Mouse (Mus musculus) stomach, postnatal 0 days (tissue): ENCODE measurements around the gene Fli1. TPM values are rescaled to one million over a fixed set of nuclear protein-coding genes. Genes with fewer than 3 reads are reported as not detected.

Source experiments
- ATAC-seq: fragments of 200-750 bp; cut with Nextera tagmentation; 2 replicates; pipeline ENCODE4 v1.8.0; 2017; ENCODE audit not compliant: low FRiP score, low TSS enrichment
- DNase-seq: peaks from one replicate; pipeline ENCODE4 v3.0.0-alpha.2; 2016; ENCODE audit warnings: low spot score
- H3K27ac ChIP-seq: fragments of 300-500 bp; sonication (generic); replicated peaks from 2 replicates; pipeline ENCODE4 v1.5.1; 2014; ENCODE audit warnings: mild to moderate bottlenecking, control low read depth
- H3K27me3 ChIP-seq: fragments of 300-500 bp; sonication (generic); 2 replicates; pipeline ENCODE4 v1.6.1; 2014; ENCODE audit warnings: low read length; ENCODE audit not compliant: control insufficient read depth, insufficient read depth
- H3K36me3 ChIP-seq: fragments of 300-500 bp; sonication (generic); 2 replicates; pipeline ENCODE4 v1.6.1; 2014; ENCODE audit warnings: low read length, mixed read lengths; ENCODE audit not compliant: control insufficient read depth, insufficient read depth
- H3K4me1 ChIP-seq: fragments of 300-500 bp; sonication (generic); replicated peaks from 2 replicates; pipeline ENCODE4 v1.6.1; 2014; ENCODE audit warnings: antibody characterized with exemption; ENCODE audit not compliant: control insufficient read depth, insufficient read depth
- H3K4me2 ChIP-seq: fragments of 300-500 bp; sonication (generic); replicated peaks from 2 replicates; pipeline ENCODE4 v1.6.1; 2014; ENCODE audit warnings: low read depth, mild to moderate bottlenecking, control low read depth, moderate library complexity
- H3K4me3 ChIP-seq: fragments of 300-500 bp; sonication (generic); 2 replicates; pipeline ENCODE4 v1.5.1; 2014; ENCODE audit warnings: low read depth, low read length, control low read depth
- H3K9ac ChIP-seq: fragments of 300-500 bp; sonication (generic); 2 replicates; pipeline ENCODE4 v1.6.1; 2014; ENCODE audit warnings: mild to moderate bottlenecking, low read length, control low read depth, mixed read lengths
- H3K9me3 ChIP-seq: fragments of 300-500 bp; sonication (generic); 2 replicates; pipeline ENCODE4 v1.6.1; 2016; ENCODE audit warnings: low read length; ENCODE audit not compliant: control insufficient read depth
- CTCF ChIP-seq: IDR thresholded peaks from 2 replicates; pipeline ENCODE4 v1.5.1; 2016; ENCODE audit warnings: antibody characterized with exemption, low read depth, mild to moderate bottlenecking, moderate library complexity
- EP300 ChIP-seq: optimal IDR thresholded peaks from 2 replicates; pipeline ENCODE3; 2016; ENCODE audit warnings: antibody characterized with exemption
- WGBS: fragments of 180-500 bp; shearing (Covaris S2); extraction: QIAGEN DNeasy Blood & Tissue Kit; methylation state at CpG from one replicate; pipeline ENCODE4 v1.1.7; 2014; 5-methylcytosine and 5-hydroxymethylcytosine counted together
- polyA plus RNA-seq: library from polyadenylated mRNA; unstranded; fragments of >200 nt; fragmentation: Nextera tagmentation; extraction: Ambion mirVana; gene quantifications from 2 replicates; pipeline ENCODE4 v1.2.1, GENCODE M21; 2015

Fli1 gene
- polyA plus RNA-seq, 1 experiment from 2014 or later, result 4.9 TPM

DNA sequence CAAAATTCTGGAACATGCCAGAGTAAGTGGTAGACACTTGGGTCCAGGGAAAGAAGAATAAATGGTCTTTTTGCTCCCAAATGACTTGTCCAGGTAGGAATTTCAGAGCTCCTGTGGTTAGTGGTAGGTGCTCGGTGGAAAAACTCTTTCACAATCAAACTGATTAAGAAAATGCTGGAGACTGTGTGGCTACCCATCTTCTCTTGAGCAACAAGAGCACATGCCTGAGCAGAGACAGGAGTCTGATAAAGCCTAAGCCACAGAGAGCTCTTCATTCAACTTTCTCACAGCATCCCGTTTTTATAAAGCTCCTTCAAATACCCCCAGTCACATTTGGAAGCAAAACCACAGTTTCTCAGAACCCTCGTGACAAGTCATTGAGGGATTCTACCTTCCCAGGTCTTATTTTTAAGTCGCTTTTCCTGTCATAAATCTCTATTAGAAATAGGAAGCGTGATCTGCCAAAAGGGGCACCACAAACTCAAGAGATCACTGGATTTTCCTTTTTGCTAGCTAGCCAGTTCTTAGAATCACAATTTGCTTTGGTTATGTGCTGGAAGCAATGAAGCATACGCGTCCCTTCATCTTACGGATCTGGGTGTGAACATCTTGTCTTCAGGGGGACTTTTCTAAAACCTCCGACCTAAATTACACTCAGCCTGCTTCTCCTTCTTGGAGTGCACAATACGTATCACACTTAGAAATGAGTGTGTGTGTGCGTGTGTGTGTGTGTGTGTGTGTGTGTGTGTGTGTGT lies 40.2 kb downstream of the Fli1 start:
- Histone ChIP-seq H3K27ac (no peak overlapping the region), H3K4me3 (no peak overlapping the region), H3K27me3 (no peaks in the 10 kb centered on the region), H3K4me1 (no peaks in the 10 kb centered on the region), H3K9me3 (no peaks in the 10 kb centered on the region), H3K36me3 (no peaks in the 10 kb centered on the region), H3K4me2 (no peak overlapping the region), H3K9ac (no peak overlapping the region)
- no peak for ATAC-seq
- TF ChIP-seq CTCF, result no peak
- TF ChIP-seq EP300, result no peak
- 78% methylated on average over 11 of the region's 11 CpGs for WGBS
- no peak for DNase-seq

DNA sequence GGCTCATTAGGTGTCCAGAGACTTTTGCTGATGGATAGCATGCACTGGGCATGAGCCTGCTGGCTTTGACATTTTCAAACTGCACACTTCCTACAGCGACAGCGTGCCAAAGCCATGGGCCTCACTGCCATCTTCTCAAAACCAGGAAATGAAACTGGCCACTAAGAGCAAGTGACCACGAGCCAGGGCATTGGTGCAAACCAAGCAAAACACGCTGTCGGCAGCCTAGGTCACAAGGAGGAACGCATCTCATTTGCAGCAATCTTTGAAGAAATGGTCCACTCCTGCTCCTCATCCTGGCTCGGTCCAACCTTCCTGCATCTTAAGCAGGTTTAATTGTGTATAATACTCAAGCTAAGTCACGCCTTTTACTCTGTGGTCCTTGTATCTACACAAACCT lies 41.8 kb downstream of the Fli1 start:
- Histone ChIP-seq H3K27me3 (no peaks in the 10 kb centered on the region), H3K27ac (no peak overlapping the region), H3K9me3 (no peaks in the 10 kb centered on the region), H3K4me2 (no peak overlapping the region), H3K36me3 (no peaks in the 10 kb centered on the region), H3K9ac (no peak overlapping the region), H3K4me1 (no peaks in the 10 kb centered on the region), H3K4me3 (no peak overlapping the region)
- no peak for TF ChIP-seq CTCF
- no peak for TF ChIP-seq EP300
- ATAC-seq, result no peak
- DNase-seq, result no peak
- WGBS, result 90% methylated on average over 8 of the region's 8 CpGs

DNA sequence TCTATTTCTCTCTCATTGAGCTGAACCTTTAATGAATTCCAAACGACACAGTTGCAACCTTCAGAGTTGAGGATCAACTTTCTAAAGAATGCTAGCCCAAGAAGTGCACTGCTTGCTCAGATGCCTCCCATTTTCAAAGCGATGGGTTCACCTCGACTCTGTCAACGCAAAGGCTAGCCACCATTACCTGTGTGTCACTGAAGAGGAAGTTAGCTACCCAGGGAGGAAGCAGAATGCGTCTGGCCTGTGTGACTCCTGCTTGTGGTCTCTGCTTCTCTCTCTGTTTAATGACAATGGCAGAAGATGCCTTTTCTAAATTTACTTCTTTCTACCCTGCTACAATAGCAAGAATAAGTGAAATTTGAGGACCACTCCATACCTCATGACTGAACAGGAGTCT lies 42.6 kb downstream of the Fli1 start:
- Histone ChIP-seq H3K36me3 (no peaks in the 10 kb centered on the region), H3K27ac (no peak overlapping the region), H3K4me2 (no peak overlapping the region), H3K4me1 (no peaks in the 10 kb centered on the region), H3K9ac (no peak overlapping the region), H3K4me3 (no peak overlapping the region), H3K9me3 (no peaks in the 10 kb centered on the region), H3K27me3 (no peaks in the 10 kb centered on the region)
- DNase-seq (no peak), ATAC-seq (no peak)
- WGBS, result 73% methylated on average over 5 of the region's 5 CpGs
- no peak for TF ChIP-seq EP300
- TF ChIP-seq CTCF, result no peak

DNA sequence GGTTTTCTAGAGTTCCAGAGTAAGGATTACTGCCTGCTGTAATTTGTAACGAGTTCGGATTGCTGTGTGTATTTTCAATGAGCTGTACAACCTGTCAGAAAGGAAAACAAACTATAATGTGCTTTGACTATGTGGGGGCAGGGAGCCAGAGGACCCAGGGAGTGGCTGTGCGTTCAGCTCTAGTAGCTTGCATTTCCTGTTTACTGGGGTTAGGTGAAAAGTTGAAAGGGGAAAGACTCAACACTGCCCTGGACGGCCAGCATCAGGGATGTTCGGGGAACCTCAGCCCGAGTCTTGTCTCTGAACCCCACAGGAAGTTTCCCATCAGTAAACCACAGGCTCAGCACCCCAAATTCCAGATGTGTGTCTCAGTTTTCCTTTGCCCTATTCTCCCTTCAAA lies 43.2 kb downstream of the Fli1 start:
- ATAC-seq (no peak), DNase-seq (no peak)
- no peaks in the 10 kb centered on the region for H3K36me3 ChIP-seq
- H3K4me2 ChIP-seq, result no peak overlapping the region
- no peaks in the 10 kb centered on the region for H3K27me3 ChIP-seq
- no peak overlapping the region for H3K9ac ChIP-seq
- no peak for TF ChIP-seq EP300
- WGBS, result 35% methylated on average over 6 of the region's 6 CpGs
- H3K27ac ChIP-seq, result no peak overlapping the region
- no peaks in the 10 kb centered on the region for H3K4me1 ChIP-seq
- H3K9me3 ChIP-seq, result no peaks in the 10 kb centered on the region
- no peak overlapping the region for H3K4me3 ChIP-seq

DNA sequence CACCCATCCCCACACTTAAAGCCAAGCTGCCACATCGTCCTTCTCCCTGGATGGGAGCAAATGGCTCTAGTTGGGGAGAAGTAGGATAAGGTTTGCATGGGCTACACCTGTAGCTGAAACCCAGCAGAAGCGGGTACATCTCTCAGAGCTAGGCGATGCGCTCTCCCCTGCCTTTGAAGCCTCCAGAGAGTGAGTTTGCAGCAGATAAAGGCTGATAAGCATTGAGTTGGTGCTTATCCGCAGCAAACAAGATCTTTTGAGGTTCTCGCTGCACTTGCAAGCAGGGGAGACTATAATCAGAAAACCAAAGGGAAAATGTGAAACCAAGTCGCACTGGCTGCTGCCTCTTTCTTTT lies 47.0 kb downstream of the Fli1 start:
- no peak for DNase-seq
- Histone ChIP-seq H3K36me3 (no peaks in the 10 kb centered on the region), H3K27me3 (no peaks in the 10 kb centered on the region), H3K4me2 (no peak overlapping the region), H3K9me3 (no peaks in the 10 kb centered on the region), H3K4me3 (no peak overlapping the region), H3K9ac (no peak overlapping the region), H3K27ac (no peak overlapping the region), H3K4me1 (no peaks in the 10 kb centered on the region)
- WGBS, result 33% methylated on average over 7 of the region's 7 CpGs
- no peak for TF ChIP-seq EP300
- no peak for TF ChIP-seq CTCF
- no peak for ATAC-seq

DNA sequence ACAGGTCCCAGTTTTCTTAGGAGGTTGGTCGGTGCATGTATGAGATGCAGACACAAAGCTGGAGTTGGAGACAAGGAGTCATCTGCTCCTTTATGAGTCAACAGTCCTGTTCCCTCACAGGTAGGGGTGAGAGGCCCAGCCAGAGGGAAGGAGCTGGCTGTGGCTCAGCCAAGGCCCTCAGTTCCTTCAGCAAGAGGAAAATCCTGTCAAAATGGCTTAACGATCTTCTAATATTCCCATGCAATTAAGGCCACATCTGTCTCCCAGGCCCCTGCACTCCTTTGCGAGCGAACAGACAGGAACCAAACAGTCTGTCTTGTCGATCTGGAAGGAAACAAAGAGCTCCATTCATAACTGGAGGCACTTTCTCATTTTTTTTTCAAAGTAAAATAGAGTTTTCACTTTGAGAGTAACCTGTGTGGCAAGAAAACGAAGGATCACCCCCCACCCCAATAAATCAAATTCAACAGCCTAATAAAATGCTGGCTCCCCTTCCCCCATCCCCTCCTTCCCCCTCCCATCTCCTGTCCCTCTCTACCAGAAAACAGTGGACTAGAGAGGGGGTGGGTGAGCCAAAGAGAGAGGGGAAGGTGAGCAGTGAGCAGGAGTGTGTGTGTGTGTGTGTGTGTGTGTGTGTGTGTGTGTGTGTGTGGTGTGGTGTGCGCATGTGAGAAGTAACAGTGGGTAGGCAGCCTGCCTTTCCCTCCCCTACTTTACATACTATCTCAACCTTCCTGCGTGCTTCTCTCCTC lies 47.6 kb downstream of the Fli1 start:
- Histone ChIP-seq H3K4me1 (no peaks in the 10 kb centered on the region), H3K4me3 (no peak overlapping the region), H3K9ac (no peak overlapping the region), H3K36me3 (no peaks in the 10 kb centered on the region), H3K9me3 (no peaks in the 10 kb centered on the region), H3K27ac (no peak overlapping the region), H3K4me2 (no peak overlapping the region), H3K27me3 (no peaks in the 10 kb centered on the region)
- no peak for ATAC-seq
- WGBS, result 27% methylated on average over 8 of the region's 8 CpGs
- TF ChIP-seq EP300, result no peak
- TF ChIP-seq CTCF, result no peak
- no peak for DNase-seq
